Mouse (Mus musculus): ENCODE data around the gene Dnajb3.

DNA sequence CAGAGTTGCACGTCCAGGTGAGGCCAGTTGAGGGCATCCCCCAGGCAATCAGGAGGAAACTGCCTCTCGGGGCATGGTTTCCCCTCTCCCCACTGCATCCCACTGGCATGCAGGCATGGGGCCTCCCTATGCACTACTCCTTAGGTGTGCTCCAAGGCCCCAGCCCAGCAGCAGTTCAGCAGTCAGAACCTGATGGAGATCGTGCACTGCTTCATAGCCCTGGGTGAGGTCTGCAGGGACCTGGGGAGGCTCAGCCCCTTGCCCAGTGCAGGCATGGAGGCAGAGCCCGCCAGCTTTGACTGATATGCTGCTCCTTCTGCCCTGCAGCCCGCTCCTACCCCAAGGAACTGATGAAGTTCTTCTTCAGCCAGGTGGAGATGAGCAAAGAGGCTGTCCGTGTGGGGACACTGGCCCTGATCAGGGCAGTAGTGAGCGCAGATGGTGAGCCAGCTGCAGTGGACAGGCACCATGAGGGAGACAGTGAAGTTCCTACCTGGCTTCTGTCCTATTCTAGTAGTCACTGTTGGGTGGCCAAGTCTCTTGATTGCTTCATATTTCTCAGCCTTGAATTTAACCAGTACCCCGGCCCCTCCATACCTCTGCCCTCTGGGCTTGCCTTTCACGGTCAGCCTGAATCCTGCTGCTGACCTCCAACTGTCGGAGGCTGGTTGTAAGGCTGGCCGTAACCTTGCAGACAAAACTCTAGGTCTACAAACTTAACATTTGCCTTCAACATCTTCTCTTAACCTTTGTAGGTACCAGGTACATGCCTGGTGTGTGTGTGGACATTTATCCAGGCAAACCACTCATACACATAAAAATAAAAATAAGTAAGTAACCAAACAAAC is 29.7 kb upstream of the Dnajb3 start:
- TF ChIP-seq CTCF (IDR thresholded peaks at IDR 0.05; ENCODE audit: low read depth, low read length) (no peak), TAL1 (conservative IDR thresholded peaks at IDR 0.05; ENCODE audit: low read depth, low read length) (no peak), GATA1 (IDR thresholded peaks at IDR 0.05; ENCODE audit: borderline replicate concordance, low read length) (no peak), POLR2AphosphoS5 (IDR thresholded peaks at IDR 0.05; ENCODE audit: insufficient replicate concordance, low read depth, low read length) (no peak; the same call in 1 of the 2 replicates)

Measured in G1E (cell line).